Mouse (Mus musculus) E14TG2a.4 (cell line): ENCODE measurements around the gene Parp6.

Experiments
- CTCF ChIP-seq: conservative IDR thresholded peaks from 2 replicates; pipeline ENCODE4 v1.5.1; 2014; ENCODE audit warnings: low read length
- POU5F1 ChIP-seq: IDR thresholded peaks from 2 replicates; pipeline ENCODE4 v1.6.1; 2014; ENCODE audit warnings: low read length, borderline replicate concordance

GRCm38 (mm10) chr9:59659036-59660026, 42.2 kb downstream of the Parp6 start:
- TF ChIP-seq CTCF: peak; percentile 98
- TF ChIP-seq POU5F1: no peak
